Mouse (Mus musculus) MEL (cell line): ENCODE results near the gene Hrh3. TPM values are rescaled to one million over a fixed set of nuclear protein-coding genes. Genes with fewer than 3 reads are reported as not detected.
A peak's percentile ranks its signal among the peaks of the same experiment; 100 is the strongest.

Source experiments
- DNase-seq: peaks from one replicate; pipeline ENCODE4 v3.0.0; 2011; ENCODE audit warnings: low read depth, low spot score
- H3K27ac ChIP-seq: 2 replicates; pipeline ENCODE4 v1.5.1; 2012; ENCODE audit warnings: low read depth, mild to moderate bottlenecking, control low read depth, low read length, moderate library complexity; ENCODE audit not compliant: control insufficient read depth
- H3K27me3 ChIP-seq, 2 experiments: fragments of 150-350 bp in 1 of 2; sonication (generic) in 1 of 2; 2 replicates each; pipeline ENCODE4 v1.6.1; 2012; ENCODE audit warnings: low read length in 2 of 2, mild to moderate bottlenecking in 2 of 2, improper control_type of control experiment in 1 of 2, moderate library complexity in 1 of 2; ENCODE audit not compliant: insufficient read depth in 2 of 2, control insufficient read depth in 1 of 2
- H3K36me3 ChIP-seq, 2 experiments: 2 replicates each; pipeline ENCODE4 v1.6.1; 2012 to 2014; ENCODE audit warnings: low read length in 2 of 2, improper control_type of control experiment in 1 of 2, inconsistent platforms in 1 of 2, mild to moderate bottlenecking in 1 of 2; ENCODE audit not compliant: insufficient read depth in 2 of 2, control insufficient read depth in 1 of 2
- H3K4me1 ChIP-seq, 2 experiments: fragments of 150-350 bp in 1 of 2; sonication (generic) in 1 of 2; 2 replicates each; pipeline ENCODE4 v1.6.1; 2012; ENCODE audit warnings: low read length in 2 of 2, improper control_type of control experiment in 1 of 2, mild to moderate bottlenecking in 1 of 2; ENCODE audit not compliant: insufficient read depth in 2 of 2, control insufficient read depth in 1 of 2
- H3K4me3 ChIP-seq, 2 experiments: fragments of 150-350 bp in 1 of 2; sonication (generic) in 1 of 2; 2 replicates each; pipeline ENCODE4 v1.5.1; 2012; ENCODE audit warnings: low read depth in 2 of 2, low read length in 2 of 2, mild to moderate bottlenecking in 2 of 2, moderate library complexity in 2 of 2, control low read depth in 1 of 2, improper control_type of control experiment in 1 of 2; ENCODE audit not compliant: control insufficient read depth in 1 of 2, insufficient read depth in 1 of 2
- H3K79me2 ChIP-seq: 2 replicates; pipeline ENCODE4 v1.6.1; 2012; ENCODE audit warnings: mild to moderate bottlenecking, low read length, moderate library complexity; ENCODE audit not compliant: control insufficient read depth, poor library complexity, insufficient read depth
- H3K9ac ChIP-seq: 2 replicates; pipeline ENCODE4 v1.6.1; 2012; ENCODE audit warnings: low read depth, mild to moderate bottlenecking, control low read depth, low read length, moderate library complexity; ENCODE audit not compliant: control insufficient read depth, poor library complexity, severe bottlenecking
- H3K9me3 ChIP-seq: fragments of 150-350 bp; sonication (generic); replicated peaks from 2 replicates; pipeline ENCODE4 v1.6.1; 2012; ENCODE audit warnings: mild to moderate bottlenecking, low read length, improper control_type of control experiment, moderate library complexity; ENCODE audit not compliant: insufficient read depth
- BHLHE40 ChIP-seq: IDR thresholded peaks from 2 replicates; pipeline ENCODE4 v1.6.1; 2012; ENCODE audit warnings: low read depth, mild to moderate bottlenecking, inconsistent platforms, low read length, improper control_type of control experiment, borderline replicate concordance
- CHD1 ChIP-seq: IDR thresholded peaks from 2 replicates; pipeline ENCODE4 v1.6.1; 2012; ENCODE audit warnings: low read depth, mild to moderate bottlenecking, inconsistent platforms, low read length, improper control_type of control experiment
- CHD2 ChIP-seq: IDR thresholded peaks from 2 replicates; pipeline ENCODE4 v1.6.1; 2011; ENCODE audit warnings: low read length, improper control_type of control experiment
- CTCF ChIP-seq, 3 experiments: IDR thresholded peaks in 2 of 3; conservative IDR thresholded peaks in 1 of 3; 2 replicates each; pipeline ENCODE4 v1.5.1; 2011 to 2012; ENCODE audit warnings: low read length in 3 of 3, low read depth in 2 of 3, mild to moderate bottlenecking in 2 of 3, improper control_type of control experiment in 1 of 3, inconsistent platforms in 1 of 3, mixed read lengths in 1 of 3, moderate library complexity in 1 of 3; ENCODE audit not compliant: control insufficient read depth in 1 of 3, insufficient read depth in 1 of 3, poor library complexity in 1 of 3, severe bottlenecking in 1 of 3
- E2F4 ChIP-seq: IDR thresholded peaks from 2 replicates; pipeline ENCODE4 v1.6.1; 2011; ENCODE audit warnings: low read depth, low read length, improper control_type of control experiment, borderline replicate concordance
- ELF1 ChIP-seq: IDR thresholded peaks from 2 replicates; pipeline ENCODE4 v1.6.1; 2014; ENCODE audit warnings: low read depth, mild to moderate bottlenecking, inconsistent platforms, low read length, improper control_type of control experiment, moderate library complexity
- EP300 ChIP-seq, 2 experiments: IDR thresholded peaks; 2 replicates each; pipeline ENCODE4 v1.6.1; 2011; ENCODE audit warnings: improper control_type of control experiment in 2 of 2, low read length in 2 of 2, low read depth in 1 of 2, mild to moderate bottlenecking in 1 of 2
- ETS1 ChIP-seq: IDR thresholded peaks from 2 replicates; pipeline ENCODE4 v1.6.1; 2012; ENCODE audit warnings: low read depth, mild to moderate bottlenecking, inconsistent platforms, low read length, improper control_type of control experiment, moderate library complexity
- GABPA ChIP-seq: IDR thresholded peaks from 2 replicates; pipeline ENCODE4 v1.6.1; 2012; ENCODE audit warnings: low read depth, mild to moderate bottlenecking, inconsistent platforms, low read length, improper control_type of control experiment, moderate library complexity
- GATA1 ChIP-seq: IDR thresholded peaks from 2 replicates; pipeline ENCODE4 v1.6.1; 2011; ENCODE audit warnings: low read depth, low read length, improper control_type of control experiment
- HCFC1 ChIP-seq: IDR thresholded peaks from 2 replicates; pipeline ENCODE4 v1.6.1; 2012; ENCODE audit warnings: low read depth, mild to moderate bottlenecking, inconsistent platforms, low read length, improper control_type of control experiment, moderate library complexity
- JUND ChIP-seq: IDR thresholded peaks from 2 replicates; pipeline ENCODE4 v1.6.1; 2011; ENCODE audit warnings: low read depth, mild to moderate bottlenecking, improper control_type of control experiment, low read length
- KAT2A ChIP-seq: conservative IDR thresholded peaks from 2 replicates; pipeline ENCODE4 v1.6.1; 2012; ENCODE audit warnings: low read depth, low read length, improper control_type of control experiment, inconsistent platforms
- MAFK ChIP-seq: IDR thresholded peaks from 2 replicates; pipeline ENCODE4 v1.6.1; 2011; ENCODE audit warnings: low read depth, mild to moderate bottlenecking, low read length, improper control_type of control experiment, borderline replicate concordance
- MAX ChIP-seq: IDR thresholded peaks from 2 replicates; pipeline ENCODE4 v1.6.1; 2011; ENCODE audit warnings: low read length, improper control_type of control experiment
- MAZ ChIP-seq: IDR thresholded peaks from 2 replicates; pipeline ENCODE4 v1.6.1; 2012; ENCODE audit warnings: low read depth, mild to moderate bottlenecking, inconsistent platforms, low read length, improper control_type of control experiment
- MEF2A ChIP-seq: IDR thresholded peaks from 2 replicates; pipeline ENCODE4 v1.6.1; 2014; ENCODE audit warnings: low read depth, mild to moderate bottlenecking, inconsistent platforms, low read length, improper control_type of control experiment; ENCODE audit not compliant: poor library complexity, insufficient replicate concordance, severe bottlenecking; ENCODE audit errors: extremely low read depth
- MXI1 ChIP-seq: IDR thresholded peaks from 2 replicates; pipeline ENCODE4 v1.6.1; 2011; ENCODE audit warnings: mild to moderate bottlenecking, low read depth, low read length, improper control_type of control experiment
- MYB ChIP-seq: IDR thresholded peaks from 2 replicates; pipeline ENCODE4 v1.6.1; 2011; ENCODE audit warnings: mild to moderate bottlenecking, low read depth, low read length, improper control_type of control experiment
- MYC ChIP-seq: IDR thresholded peaks from 2 replicates; pipeline ENCODE4 v1.6.1; 2011; ENCODE audit warnings: low read depth, mild to moderate bottlenecking, low read length, improper control_type of control experiment, moderate library complexity
- NELFE ChIP-seq: IDR thresholded peaks from 2 replicates; pipeline ENCODE4 v1.6.1; 2011; ENCODE audit warnings: low read depth, low read length, improper control_type of control experiment
- NRF1 ChIP-seq: IDR thresholded peaks from 2 replicates; pipeline ENCODE4 v1.6.1; 2014; ENCODE audit warnings: low read depth, mild to moderate bottlenecking, inconsistent platforms, low read length, improper control_type of control experiment, moderate library complexity; ENCODE audit not compliant: poor library complexity, insufficient read depth, severe bottlenecking
- POLR2A ChIP-seq, 2 experiments: IDR thresholded peaks; 2 replicates each; pipeline ENCODE4 v1.6.1; 2011 to 2012; ENCODE audit warnings: low read length in 2 of 2, mild to moderate bottlenecking in 2 of 2, control low read depth in 1 of 2, improper control_type of control experiment in 1 of 2, low read depth in 1 of 2, moderate library complexity in 1 of 2; ENCODE audit not compliant: control insufficient read depth in 1 of 2, insufficient read depth in 1 of 2, poor library complexity in 1 of 2
- POLR2AphosphoS2 ChIP-seq: IDR thresholded peaks from 2 replicates; pipeline ENCODE4 v1.6.1; 2011; ENCODE audit warnings: low read length, improper control_type of control experiment
- RCOR1 ChIP-seq: IDR thresholded peaks from 2 replicates; pipeline ENCODE4 v1.6.1; 2012; ENCODE audit warnings: low read depth, mild to moderate bottlenecking, inconsistent platforms, low read length, improper control_type of control experiment
- SIN3A ChIP-seq: IDR thresholded peaks from 2 replicates; pipeline ENCODE4 v1.6.1; 2012; ENCODE audit warnings: low read length, improper control_type of control experiment, inconsistent platforms
- SMC3 ChIP-seq: IDR thresholded peaks from 2 replicates; pipeline ENCODE4 v1.6.1; 2011; ENCODE audit warnings: low read depth, low read length, improper control_type of control experiment
- TAL1 ChIP-seq: IDR thresholded peaks from 2 replicates; pipeline ENCODE4 v1.6.1; 2012; ENCODE audit warnings: mild to moderate bottlenecking, inconsistent platforms, low read length, moderate library complexity, mixed read lengths
- TBP ChIP-seq: IDR thresholded peaks from 2 replicates; pipeline ENCODE4 v1.8.0; 2011; ENCODE audit warnings: low read depth, low read length, improper control_type of control experiment
- TCF12 ChIP-seq: IDR thresholded peaks from 2 replicates; pipeline ENCODE4 v1.6.1; 2014; ENCODE audit warnings: low read depth, mild to moderate bottlenecking, inconsistent platforms, low read length, improper control_type of control experiment, moderate library complexity
- UBTF ChIP-seq: IDR thresholded peaks from 2 replicates; pipeline ENCODE4 v1.6.1; 2012; ENCODE audit warnings: low read depth, mild to moderate bottlenecking, inconsistent platforms, low read length, improper control_type of control experiment, moderate library complexity, borderline replicate concordance; ENCODE audit not compliant: insufficient read depth
- USF1 ChIP-seq: IDR thresholded peaks from 2 replicates; pipeline ENCODE4 v1.6.1; 2014; ENCODE audit warnings: low read depth, mild to moderate bottlenecking, inconsistent platforms, low read length, improper control_type of control experiment, moderate library complexity
- ZC3H11A ChIP-seq: IDR thresholded peaks from 2 replicates; pipeline ENCODE4 v1.6.1; 2012; ENCODE audit warnings: low read depth, mild to moderate bottlenecking, inconsistent platforms, low read length, improper control_type of control experiment
- ZKSCAN1 ChIP-seq: IDR thresholded peaks from 2 replicates; pipeline ENCODE4 v1.6.1; 2012; ENCODE audit warnings: low read depth, mild to moderate bottlenecking, inconsistent platforms, low read length, improper control_type of control experiment, moderate library complexity
- ZMIZ1 ChIP-seq: IDR thresholded peaks from 2 replicates; pipeline ENCODE4 v1.6.1; 2012; ENCODE audit warnings: low read depth, mild to moderate bottlenecking, inconsistent platforms, low read length, improper control_type of control experiment, moderate library complexity
- ZNF384 ChIP-seq: IDR thresholded peaks from 2 replicates; pipeline ENCODE4 v1.6.1; 2012; ENCODE audit warnings: low read depth, mild to moderate bottlenecking, inconsistent platforms, low read length, improper control_type of control experiment
- polyA plus RNA-seq, 2 experiments: library from polyadenylated mRNA; stranded (reverse) in 1 of 2; unstranded in 1 of 2; fragments of >175 nt in 1 of 2; fragments of >200 nt in 1 of 2; gene quantifications; 2 replicates each; pipeline versions ENCODE4 v1.2.1 to v1.2.4; 2012; ENCODE audit warnings: low replicate concordance in 2 of 2, low read depth in 1 of 2; ENCODE audit not compliant: insufficient read length in 2 of 2, insufficient read depth in 1 of 2, missing spikeins in 1 of 2
- total RNA-seq: library from RNA; depleted of rRNA; stranded (reverse); fragments of 300-350 nt; gene quantifications from 2 replicates; pipeline ENCODE4 v1.2.3, GENCODE M21; 2012

Hrh3 gene
- total and polyA plus RNA-seq, 3 experiments, result not detected

DNA sequence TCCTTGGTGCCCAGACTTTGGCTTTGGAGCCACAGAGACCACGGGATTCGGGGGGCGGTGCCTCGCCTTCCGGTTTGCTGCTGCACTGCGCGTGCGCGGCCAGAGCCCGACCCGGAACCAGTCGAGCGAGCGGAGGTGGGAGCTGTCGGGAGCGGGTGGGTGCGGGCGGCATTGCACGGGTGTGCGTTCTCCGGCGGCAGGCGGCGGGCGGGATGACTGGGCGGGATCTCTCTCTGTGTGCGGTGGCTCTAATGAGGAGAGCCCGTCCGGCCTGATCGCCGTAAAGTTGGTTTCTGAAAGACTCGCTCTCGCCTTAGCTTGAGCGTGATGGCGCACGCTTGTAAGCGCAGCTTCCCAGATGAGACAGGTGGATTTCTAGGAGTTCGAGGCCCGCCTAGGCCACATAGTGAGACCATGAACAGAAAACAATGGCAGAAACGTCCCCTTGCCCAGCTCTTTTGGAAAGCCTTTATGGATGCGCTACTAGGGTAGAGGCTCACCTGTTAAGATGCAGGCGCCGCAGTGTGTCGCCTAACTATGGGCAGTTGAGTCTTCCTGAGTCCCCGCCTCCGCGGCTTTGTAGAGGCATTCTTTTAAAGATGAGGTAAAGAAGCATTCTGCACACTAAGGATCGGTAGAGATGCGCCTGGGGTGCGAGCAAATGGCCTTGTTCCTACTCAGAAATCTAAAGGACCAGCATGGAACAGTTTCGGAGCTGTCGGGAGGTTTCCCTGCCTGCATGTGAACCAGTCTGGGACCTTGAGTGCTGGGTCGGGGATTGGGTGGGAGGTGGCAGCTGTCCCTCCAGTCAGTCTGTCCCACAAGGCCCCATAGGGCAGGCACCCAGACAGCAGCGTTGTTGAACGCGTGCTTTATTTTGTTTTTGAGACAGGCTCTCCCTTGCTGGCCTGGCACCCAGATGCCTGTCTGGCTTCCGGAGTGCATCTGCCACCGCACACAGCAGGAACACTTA lies 33.5 kb downstream of the Hrh3 start, which contains the start of gene Mtg2:
TSS of gene Mtg2 (plus strand) at position 108 of the 973 bp plus-strand sequence.
- Histone ChIP-seq H3K9me3 (no peaks in the 10 kb centered on the region), H3K27me3 (no peaks in the 10 kb centered on the region), H3K36me3 (peaks cover 0 to 5% of the 10 kb centered on the region in 2 experiments; a peak in 2 of 4 replicates), H3K4me1 (peaks cover 0 to 8% of the 10 kb centered on the region in 2 experiments; a peak in 3 of 4 replicates), H3K79me2 (peaks cover 10% of the 10 kb centered on the region), H3K9ac (peak within 1 kb of the TSS; percentile 99), H3K4me3 (peak within 1 kb of the TSS; percentile 86 to 92), H3K27ac (peak within 1 kb of the TSS; percentile 76)
- peak; percentile 93 for DNase-seq
- peak; percentile 96 for TF ChIP-seq MXI1
- TF ChIP-seq CHD1, result no peak
- TF ChIP-seq MYB, result no peak
- TF ChIP-seq ELF1, result peak; percentile 89
- TF ChIP-seq MAX, result peak; percentile 53; the same call in 1 of the 2 replicates
- no peak for TF ChIP-seq JUND
- TF ChIP-seq KAT2A, result peak; percentile 80; the same call in 1 of the 2 replicates
- peak; percentile 95 for TF ChIP-seq POLR2AphosphoS2
- peak; percentile 80 for TF ChIP-seq ZMIZ1
- peak; percentile 68 for TF ChIP-seq USF1
- no peak for TF ChIP-seq SMC3
- TF ChIP-seq MAZ, result peak; percentile 87
- TF ChIP-seq ETS1, result no peak
- no peak for TF ChIP-seq UBTF
- no peak for TF ChIP-seq ZKSCAN1
- TF ChIP-seq NELFE, result peak; percentile 91
- no peak for TF ChIP-seq ZC3H11A
- TF ChIP-seq POLR2A (IDR thresholded peaks at IDR 0.05; ENCODE audit: control insufficient read depth in 1 of 2, insufficient read depth in 1 of 2, low read depth in 1 of 2, low read length in 2 of 2, poor library complexity in 1 of 2), result peak; percentile 87 to 93; a peak in 3 of 4 replicates
- TF ChIP-seq CTCF (IDR thresholded peaks at IDR 0.05 in 2 of 3, conservative IDR thresholded peaks at IDR 0.05 in 1 of 3; ENCODE audit: control insufficient read depth in 1 of 3, insufficient read depth in 1 of 3, low read depth in 2 of 3, low read length in 3 of 3, poor library complexity in 1 of 3, severe bottlenecking in 1 of 3), result no peak
- no peak for TF ChIP-seq EP300 (IDR thresholded peaks at IDR 0.05; ENCODE audit: low read depth in 1 of 2, low read length in 2 of 2)
- TF ChIP-seq SIN3A, result peak; percentile 90
- no peak for TF ChIP-seq E2F4
- TF ChIP-seq MYC, result peak; percentile 71; the same call in 1 of the 2 replicates
- no peak; the same call in 1 of the 2 replicates for TF ChIP-seq CHD2
- no peak for TF ChIP-seq BHLHE40
- TF ChIP-seq HCFC1, result peak; percentile 93
- peak; percentile 67 for TF ChIP-seq TBP
- TF ChIP-seq GABPA, result no peak
- TF ChIP-seq MEF2A, result no peak
- TF ChIP-seq NRF1, result peak; percentile 92
- no peak for TF ChIP-seq TAL1
- TF ChIP-seq RCOR1, result no peak
- no peak for TF ChIP-seq GATA1
- TF ChIP-seq ZNF384, result no peak
- no peak; the same call in 1 of the 2 replicates for TF ChIP-seq TCF12
- TF ChIP-seq MAFK, result no peak
